Mouse (Mus musculus): ENCODE results near the gene Entpd3.

- no peak for TF ChIP-seq EP300 (IDR thresholded peaks at IDR 0.05; ENCODE audit: low read depth)
- TF ChIP-seq CTCF (IDR thresholded peaks at IDR 0.05; ENCODE audit: low read depth), result peak; percentile 20; the same call in 1 of the 2 replicates
Measured at GRCm38 (mm10) chr9:120491509-120491908, 48.1 kb upstream of the Entpd3 start.

Data from liver, postnatal 0 days (tissue).